Mouse (Mus musculus): Measurements from ENCODE around the gene Pdp2.

DNA sequence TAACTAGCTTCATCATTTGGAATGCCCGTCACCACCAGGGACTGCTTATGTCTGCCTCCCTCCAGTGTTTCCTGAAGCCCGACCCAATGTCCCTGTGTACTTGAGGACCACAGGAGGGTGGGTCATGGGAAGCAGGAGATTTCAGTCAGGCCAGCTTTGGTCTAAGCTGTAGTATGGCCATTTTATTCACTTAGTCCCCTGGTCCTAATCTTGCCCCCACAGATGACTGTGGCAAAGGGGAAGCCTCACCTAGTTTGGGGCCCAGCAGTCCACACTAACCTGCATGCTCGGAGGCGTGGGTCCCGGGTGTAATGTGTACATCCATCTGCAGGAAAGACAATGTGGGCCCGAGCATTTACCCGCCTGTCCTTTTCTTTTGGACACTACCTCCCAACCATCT, 49.0 kb downstream of the Pdp2 start:
- TF ChIP-seq POLR2A (IDR thresholded peaks at IDR 0.05; ENCODE audit: low read depth, low read length) (no peak), CTCF (IDR thresholded peaks at IDR 0.05; ENCODE audit: extremely low read depth, insufficient read depth, insufficient read length, insufficient replicate concordance) (no peak)
